Mouse (Mus musculus): ENCODE measurements around the gene Prmt7. TPM values are rescaled to one million over a fixed set of nuclear protein-coding genes. Genes with fewer than 3 reads are reported as not detected.
A peak's percentile ranks its signal among the peaks of the same experiment; 100 is the strongest.

Gene Prmt7
- polyA plus RNA-seq, 1 experiment from 2014 or later, result 56.4 TPM

- H3K36me3 ChIP-seq, result peaks cover 86% of the 10 kb centered on the region
- no peak for ATAC-seq (ENCODE audit: insufficient number of reproducible peaks, insufficient read depth, low FRiP score, low TSS enrichment, low read depth)
These were observed 8.9 kb downstream of the Prmt7 start for GRCm38 (mm10) chr8:106219620-106220019.

GRCm38 (mm10) chr8:106226589-106226988 is 15.9 kb downstream of the Prmt7 start:
- no peak overlapping the region for H3K4me2 ChIP-seq
- no peak overlapping the region for H3K27ac ChIP-seq
- H3K36me3 ChIP-seq, result peaks cover 78% of the 10 kb centered on the region
- H3K9me3 ChIP-seq, result no peaks in the 10 kb centered on the region
- H3K4me1 ChIP-seq (replicated peaks), result 0 out of 2 replicates have a peak, but pooled peaks cover 5% of the 10 kb centered on the region
- no peaks in the 10 kb centered on the region for H3K27me3 ChIP-seq
- 43% methylated on average over 9 of the region's 9 CpGs for WGBS
- no peak overlapping the region for H3K4me3 ChIP-seq (replicated peaks)
- no peak overlapping the region for H3K9ac ChIP-seq (replicated peaks)
- no peak for ATAC-seq (ENCODE audit: insufficient number of reproducible peaks, insufficient read depth, low FRiP score, low TSS enrichment, low read depth)

More at GRCm38 (mm10) chr8:106219620-106220019, 8.9 kb downstream of the Prmt7 start:
- no peaks in the 10 kb centered on the region for H3K4me1 ChIP-seq (replicated peaks)
- no peak overlapping the region for H3K4me2 ChIP-seq
- WGBS, result 92% methylated on average over 3 of the region's 3 CpGs
- H3K4me3 ChIP-seq (replicated peaks), result no peak overlapping the region
- H3K27ac ChIP-seq, result no peak overlapping the region
- no peak overlapping the region for H3K9ac ChIP-seq (replicated peaks)
- no peaks in the 10 kb centered on the region for H3K9me3 ChIP-seq
- no peaks in the 10 kb centered on the region for H3K27me3 ChIP-seq

- Histone ChIP-seq H3K9ac (replicated peaks) (no peak overlapping the region), H3K4me3 (replicated peaks) (no peak overlapping the region), H3K27me3 (no peaks in the 10 kb centered on the region), H3K27ac (peak overlapping the region; percentile 7; the same call in 1 of the 2 replicates), H3K4me2 (no peak overlapping the region), H3K36me3 (peaks cover 83% of the 10 kb centered on the region), H3K9me3 (no peaks in the 10 kb centered on the region), H3K4me1 (replicated peaks) (0 out of 2 replicates have a peak, but pooled peaks cover 6% of the 10 kb centered on the region)
- no peak for ATAC-seq (ENCODE audit: insufficient number of reproducible peaks, insufficient read depth, low FRiP score, low TSS enrichment, low read depth)
- 79% methylated on average over 7 of the region's 7 CpGs for WGBS
These were observed 20.8 kb downstream of the Prmt7 start for GRCm38 (mm10) chr8:106231536-106231935.

GRCm38 (mm10) chr8:106232751-106233150 is 22.0 kb downstream of the Prmt7 start:
- H3K4me2 ChIP-seq, result no peak overlapping the region
- ATAC-seq (ENCODE audit: insufficient number of reproducible peaks, insufficient read depth, low FRiP score, low TSS enrichment, low read depth), result no peak
- no peaks in the 10 kb centered on the region for H3K9me3 ChIP-seq
- no peak overlapping the region for H3K27ac ChIP-seq
- H3K4me1 ChIP-seq (replicated peaks), result 0 out of 2 replicates have a peak, but pooled peaks cover 6% of the 10 kb centered on the region
- H3K36me3 ChIP-seq, result peaks cover 84% of the 10 kb centered on the region
- no peak overlapping the region for H3K4me3 ChIP-seq (replicated peaks)
- 70% methylated on average over 3 of the region's 3 CpGs for WGBS
- no peak overlapping the region for H3K9ac ChIP-seq (replicated peaks)
- no peaks in the 10 kb centered on the region for H3K27me3 ChIP-seq

DNA sequence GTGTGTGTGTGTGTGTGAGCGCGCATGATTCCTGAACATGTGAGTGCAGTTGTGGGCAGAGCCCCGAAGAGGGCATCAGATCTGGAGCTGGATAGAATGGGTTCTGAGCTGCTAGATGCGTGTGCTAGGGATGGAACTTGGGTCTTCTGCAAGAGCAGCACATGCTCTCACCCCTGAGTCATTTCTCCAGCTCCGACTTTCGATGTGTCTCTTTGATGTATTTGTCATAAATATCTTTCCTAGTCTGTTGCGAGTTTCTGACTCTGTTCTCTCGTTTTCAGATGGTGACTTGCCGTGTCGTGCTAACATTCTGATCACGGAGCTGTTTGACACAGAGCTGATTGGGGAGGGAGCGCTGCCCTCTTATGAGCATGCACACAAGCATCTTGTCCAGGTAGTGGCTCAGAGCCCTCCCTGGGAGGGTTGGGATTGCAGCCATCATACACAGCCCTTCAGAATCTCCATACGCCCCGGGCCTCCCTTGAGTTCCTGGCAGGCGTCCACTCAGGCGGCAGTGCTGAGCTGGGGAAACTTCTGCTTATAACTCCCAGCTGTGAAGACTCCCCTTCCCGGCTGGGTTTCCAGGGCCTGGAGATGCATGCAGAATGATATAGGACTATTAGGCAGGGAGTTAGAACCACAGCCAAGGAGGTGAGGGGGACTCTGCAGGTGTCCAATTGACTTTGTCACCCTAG is 24.0 kb downstream of the Prmt7 start:
- no peaks in the 10 kb centered on the region for H3K27me3 ChIP-seq
- ATAC-seq (ENCODE audit: insufficient number of reproducible peaks, insufficient read depth, low FRiP score, low TSS enrichment, low read depth), result no peak
- H3K36me3 ChIP-seq, result peaks cover 84% of the 10 kb centered on the region
- 0 out of 2 replicates have a peak, but pooled peaks cover 6% of the 10 kb centered on the region for H3K4me1 ChIP-seq (replicated peaks)
- H3K4me3 ChIP-seq (replicated peaks), result no peak overlapping the region
- H3K9ac ChIP-seq (replicated peaks), result no peak overlapping the region
- H3K27ac ChIP-seq, result no peak overlapping the region
- H3K4me2 ChIP-seq, result no peak overlapping the region
- 91% methylated on average over 17 of the region's 17 CpGs for WGBS
- H3K9me3 ChIP-seq, result no peaks in the 10 kb centered on the region

DNA sequence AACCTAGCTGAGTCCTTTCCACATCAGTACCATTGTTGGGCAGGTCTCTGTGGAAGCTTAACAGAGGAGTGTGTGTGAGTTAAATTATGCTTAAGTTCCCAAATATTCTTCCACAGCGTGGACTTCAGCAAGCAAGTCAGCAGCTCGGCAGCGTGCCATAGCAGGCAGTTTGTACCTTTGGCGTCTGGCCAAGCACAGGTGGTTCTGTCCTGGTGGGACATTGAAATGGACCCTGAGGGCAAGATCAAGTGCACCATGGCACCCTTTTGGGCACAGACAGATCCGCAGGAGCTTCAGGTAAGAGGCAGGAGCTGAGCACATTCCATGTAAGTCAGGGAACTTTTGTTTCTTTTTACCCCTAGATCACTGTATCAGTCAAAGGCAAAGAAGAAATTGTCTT is 26.4 kb downstream of the Prmt7 start:
- no peaks in the 10 kb centered on the region for H3K4me1 ChIP-seq (replicated peaks)
- no peaks in the 10 kb centered on the region for H3K9me3 ChIP-seq
- ATAC-seq (ENCODE audit: insufficient number of reproducible peaks, insufficient read depth, low FRiP score, low TSS enrichment, low read depth), result no peak
- no peak overlapping the region for H3K4me3 ChIP-seq (replicated peaks)
- H3K9ac ChIP-seq (replicated peaks), result no peak overlapping the region
- H3K4me2 ChIP-seq, result no peak overlapping the region
- no peaks in the 10 kb centered on the region for H3K27me3 ChIP-seq
- 90% methylated on average over 5 of the region's 5 CpGs for WGBS
- H3K36me3 ChIP-seq, result peaks cover 87% of the 10 kb centered on the region
- H3K27ac ChIP-seq, result no peak overlapping the region

DNA sequence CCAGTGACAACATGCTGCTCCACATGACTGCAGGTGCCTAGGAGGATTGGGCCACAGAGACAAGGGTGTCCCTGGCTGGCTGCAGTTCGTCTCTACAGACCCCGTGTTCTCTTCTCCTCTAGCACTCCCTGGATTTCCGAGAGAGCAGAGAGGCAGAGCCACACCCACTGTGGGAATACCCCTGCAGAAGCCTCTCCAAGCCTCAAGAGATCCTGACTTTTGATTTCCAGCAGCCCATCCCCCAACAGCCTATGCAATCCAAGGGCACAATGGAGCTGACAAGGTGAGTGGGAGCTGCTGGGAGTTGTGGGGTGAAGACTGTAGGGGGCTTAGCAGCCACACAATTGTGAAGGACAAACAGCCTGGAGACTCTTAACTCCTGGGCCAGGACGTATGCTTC is 39.5 kb downstream of the Prmt7 start:
- H3K9me3 ChIP-seq, result no peaks in the 10 kb centered on the region
- no peak overlapping the region for H3K4me3 ChIP-seq (replicated peaks)
- H3K9ac ChIP-seq (replicated peaks), result no peak overlapping the region
- H3K27ac ChIP-seq, result no peak overlapping the region
- ATAC-seq (ENCODE audit: insufficient number of reproducible peaks, insufficient read depth, low FRiP score, low TSS enrichment, low read depth), result no peak
- peaks cover 90% of the 10 kb centered on the region for H3K36me3 ChIP-seq
- WGBS, result 71% methylated on average over 4 of the region's 4 CpGs
- H3K27me3 ChIP-seq, result no peaks in the 10 kb centered on the region
- H3K4me2 ChIP-seq, result no peak overlapping the region
- H3K4me1 ChIP-seq (replicated peaks), result no peaks in the 10 kb centered on the region

- Histone ChIP-seq H3K9ac (replicated peaks) (no peak overlapping the region), H3K27ac (no peak overlapping the region), H3K4me2 (no peak overlapping the region), H3K36me3 (peaks cover 32% of the 10 kb centered on the region), H3K27me3 (no peaks in the 10 kb centered on the region), H3K9me3 (no peaks in the 10 kb centered on the region), H3K4me3 (replicated peaks) (no peak overlapping the region), H3K4me1 (replicated peaks) (no peaks in the 10 kb centered on the region)
- ATAC-seq (ENCODE audit: insufficient number of reproducible peaks, insufficient read depth, low FRiP score, low TSS enrichment, low read depth), result no peak
- 28% methylated on average over 1 of the region's 1 CpGs for WGBS
These were observed 47.4 kb downstream of the Prmt7 start for GRCm38 (mm10) chr8:106258169-106258568.

DNA sequence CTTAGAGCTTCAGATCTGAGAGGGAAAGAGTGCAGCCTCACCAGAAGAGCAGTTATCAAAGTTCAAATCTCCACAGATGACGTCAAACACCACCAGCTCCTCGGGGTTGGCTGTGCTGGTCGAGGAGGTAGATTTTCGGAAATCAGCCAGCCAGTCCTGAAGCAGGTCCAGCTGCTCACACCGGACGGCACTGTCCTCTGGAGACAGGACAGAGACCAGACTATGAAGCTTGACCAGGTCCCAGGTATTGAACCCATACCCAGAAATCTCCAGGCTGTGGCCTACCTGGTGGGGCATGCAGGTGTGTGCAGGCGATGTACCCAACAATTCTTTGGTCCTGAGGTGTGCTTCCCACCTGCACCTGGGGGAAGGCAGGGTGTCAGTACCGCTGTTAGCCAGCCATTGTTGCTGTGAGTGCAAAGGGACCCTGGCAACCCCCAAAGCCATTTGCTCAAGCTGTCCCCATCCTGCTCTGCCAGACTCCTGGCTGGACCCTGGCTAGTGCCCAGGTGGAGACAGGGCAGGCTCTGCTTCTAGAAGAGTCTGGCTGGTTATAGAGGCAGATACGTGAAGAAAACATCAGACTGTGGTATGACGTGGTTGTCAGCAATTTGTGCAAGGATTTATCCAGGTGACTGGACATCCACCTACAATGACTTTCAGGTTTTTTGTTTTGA is 49.0 kb downstream of the Prmt7 start:
- Histone ChIP-seq H3K4me3 (replicated peaks) (no peak overlapping the region), H3K4me2 (no peak overlapping the region), H3K9ac (replicated peaks) (no peak overlapping the region), H3K4me1 (replicated peaks) (no peaks in the 10 kb centered on the region), H3K36me3 (peaks cover 21% of the 10 kb centered on the region), H3K9me3 (no peaks in the 10 kb centered on the region), H3K27ac (no peak overlapping the region), H3K27me3 (no peaks in the 10 kb centered on the region)
- no peak for ATAC-seq (ENCODE audit: insufficient number of reproducible peaks, insufficient read depth, low FRiP score, low TSS enrichment, low read depth)
- WGBS, result 91% methylated on average over 10 of the region's 10 CpGs

DNA sequence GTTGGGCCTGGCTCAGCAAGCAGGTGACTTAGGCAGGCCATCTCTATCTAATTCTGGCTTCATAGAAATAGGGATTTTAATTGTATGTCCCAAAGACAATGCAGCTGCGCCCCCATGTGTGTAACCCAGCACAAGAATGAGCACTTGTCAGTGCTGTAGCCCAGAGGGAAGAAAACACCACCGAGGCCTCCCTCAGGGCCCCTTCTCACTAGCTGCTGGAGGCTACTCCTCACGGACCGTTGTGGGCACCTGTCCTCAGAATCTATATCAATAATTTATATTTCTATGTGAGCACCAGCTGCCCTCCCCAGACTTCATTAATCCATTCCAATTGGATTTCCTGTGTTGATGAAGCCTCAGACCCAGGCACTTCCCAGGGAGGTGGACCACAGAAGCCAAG is 50.2 kb downstream of the Prmt7 start:
- Histone ChIP-seq H3K4me1 (replicated peaks) (no peaks in the 10 kb centered on the region), H3K36me3 (peaks cover 19% of the 10 kb centered on the region), H3K9ac (replicated peaks) (no peak overlapping the region), H3K4me2 (no peak overlapping the region), H3K4me3 (replicated peaks) (no peak overlapping the region), H3K27me3 (no peaks in the 10 kb centered on the region), H3K9me3 (no peaks in the 10 kb centered on the region), H3K27ac (no peak overlapping the region)
- no peak for ATAC-seq (ENCODE audit: insufficient number of reproducible peaks, insufficient read depth, low FRiP score, low TSS enrichment, low read depth)
- 89% methylated on average over 4 of the region's 4 CpGs for WGBS

GRCm38 (mm10) chr8:106262343-106262742 is 51.6 kb downstream of the Prmt7 start:
- Histone ChIP-seq H3K27me3 (no peaks in the 10 kb centered on the region), H3K4me3 (replicated peaks) (no peak overlapping the region), H3K27ac (no peak overlapping the region), H3K36me3 (peaks cover 19% of the 10 kb centered on the region), H3K9ac (replicated peaks) (no peak overlapping the region), H3K4me2 (no peak overlapping the region), H3K4me1 (replicated peaks) (no peaks in the 10 kb centered on the region), H3K9me3 (no peaks in the 10 kb centered on the region)
- ATAC-seq (ENCODE audit: insufficient number of reproducible peaks, insufficient read depth, low FRiP score, low TSS enrichment, low read depth), result no peak
- WGBS, result 79% methylated on average over 5 of the region's 5 CpGs

Measured in limb, embryonic 12.5 days (tissue).